Mouse (Mus musculus): ENCODE measurements around the gene Fopnl. TPM values are rescaled to one million over a fixed set of nuclear protein-coding genes. Genes with fewer than 3 reads are reported as not detected.

The Fopnl gene
- 45.6 and 59.1 TPM in 2 replicates for polyA plus RNA-seq (2011; ENCODE audit: insufficient read depth, insufficient read length, low replicate concordance, missing spikeins)

GRCm38 (mm10) chr16:14316884-14317876 is at the start of gene Fopnl:
Gene Fopnl (minus strand): TSS chr16:14317405.
- under 1% methylated on average over 51 of the region's 51 CpGs for WGBS
- H3K4me1 ChIP-seq (ENCODE audit: control insufficient read depth, insufficient read depth, low read length) = no peaks in the 10 kb centered on the region
- peak; percentile 78 for TF ChIP-seq POLR2A (IDR thresholded peaks at IDR 0.05; ENCODE audit: borderline replicate concordance, control insufficient read depth, low read depth, low read length)
- no peak for TF ChIP-seq CTCF (IDR thresholded peaks at IDR 0.05; ENCODE audit: control insufficient read depth, insufficient read depth, low read length)
- H3K27ac ChIP-seq (ENCODE audit: control insufficient read depth, insufficient read depth, low read depth, low read length, poor library complexity) = peak within 1 kb of the TSS; percentile 77
- H3K4me3 ChIP-seq (replicated peaks; ENCODE audit: control insufficient read depth, low read depth, low read length) = peak within 1 kb of the TSS; percentile 85

DNA sequence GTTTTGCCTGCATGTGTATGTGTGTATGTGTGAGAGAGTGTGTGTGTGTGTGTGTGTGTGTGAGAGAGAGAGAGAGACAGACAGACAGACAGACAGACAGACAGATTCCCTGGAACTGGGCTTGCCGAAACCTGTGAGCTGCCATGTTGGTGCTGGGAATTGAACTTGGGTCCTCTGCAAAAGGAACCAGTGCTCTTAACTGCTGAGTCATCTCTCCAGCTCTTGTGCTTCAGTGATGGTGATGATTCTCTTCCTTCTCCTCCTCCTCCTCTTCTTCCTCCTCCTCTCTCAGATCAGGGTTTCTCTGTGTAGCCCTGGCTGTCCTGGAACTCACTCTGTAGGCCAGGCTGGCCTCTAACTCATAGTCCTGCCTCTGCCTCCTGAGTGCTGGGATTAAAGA is 48.8 kb upstream of the Fopnl start:
- Histone ChIP-seq H3K27ac (ENCODE audit: control insufficient read depth, insufficient read depth, low read depth, low read length, poor library complexity) (no peak overlapping the region), H3K4me1 (ENCODE audit: control insufficient read depth, insufficient read depth, low read length) (peaks cover 2% of the 10 kb centered on the region; the same call in 1 of the 2 replicates), H3K4me3 (replicated peaks; ENCODE audit: control insufficient read depth, low read depth, low read length) (no peak overlapping the region)
- 88% methylated on average over 1 of the region's 1 CpGs for WGBS
- TF ChIP-seq CTCF (IDR thresholded peaks at IDR 0.05; ENCODE audit: control insufficient read depth, insufficient read depth, low read length) = no peak
- TF ChIP-seq POLR2A (IDR thresholded peaks at IDR 0.05; ENCODE audit: borderline replicate concordance, control insufficient read depth, low read depth, low read length) = no peak

DNA sequence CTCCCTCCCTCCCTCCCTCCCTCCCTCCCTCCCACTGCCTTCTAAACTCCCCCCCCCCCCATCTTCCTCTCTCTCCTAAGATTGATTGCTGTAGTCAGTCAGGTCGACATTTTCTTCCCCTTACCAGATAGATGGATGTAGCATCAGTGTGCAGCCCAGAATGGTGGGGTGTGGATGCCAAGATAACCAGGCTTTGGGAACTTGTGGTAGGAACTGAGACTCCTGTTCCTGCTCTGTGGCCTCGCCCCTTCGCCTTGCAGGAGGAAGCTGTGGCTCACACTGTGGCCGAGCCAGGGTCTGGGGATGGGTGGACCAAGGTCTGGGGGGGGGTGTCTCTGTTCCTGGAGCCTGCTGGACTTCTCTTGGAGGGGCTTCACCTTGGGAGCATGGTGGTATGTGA is 48.3 kb upstream of the Fopnl start:
- H3K4me3 ChIP-seq (replicated peaks; ENCODE audit: control insufficient read depth, low read depth, low read length) = no peak overlapping the region
- no peak overlapping the region for H3K27ac ChIP-seq (ENCODE audit: control insufficient read depth, insufficient read depth, low read depth, low read length, poor library complexity)
- 5% methylated on average over 4 of the region's 4 CpGs for WGBS
- TF ChIP-seq POLR2A (IDR thresholded peaks at IDR 0.05; ENCODE audit: borderline replicate concordance, control insufficient read depth, low read depth, low read length) (no peak), CTCF (IDR thresholded peaks at IDR 0.05; ENCODE audit: control insufficient read depth, insufficient read depth, low read length) (no peak)
- H3K4me1 ChIP-seq (ENCODE audit: control insufficient read depth, insufficient read depth, low read length) = peaks cover 2% of the 10 kb centered on the region; the same call in 1 of the 2 replicates

GRCm38 (mm10) chr16:14364066-14364465 is 46.9 kb upstream of the Fopnl start:
- Histone ChIP-seq H3K4me1 (ENCODE audit: control insufficient read depth, insufficient read depth, low read length) (peaks cover 2% of the 10 kb centered on the region; the same call in 1 of the 2 replicates), H3K4me3 (replicated peaks; ENCODE audit: control insufficient read depth, low read depth, low read length) (no peak overlapping the region), H3K27ac (ENCODE audit: control insufficient read depth, insufficient read depth, low read depth, low read length, poor library complexity) (no peak overlapping the region)
- 31% methylated on average over 6 of the region's 6 CpGs for WGBS
- TF ChIP-seq POLR2A (IDR thresholded peaks at IDR 0.05; ENCODE audit: borderline replicate concordance, control insufficient read depth, low read depth, low read length) (no peak), CTCF (IDR thresholded peaks at IDR 0.05; ENCODE audit: control insufficient read depth, insufficient read depth, low read length) (no peak)

GRCm38 (mm10) chr16:14363496-14363895 is 46.3 kb upstream of the Fopnl start:
- peaks cover 2% of the 10 kb centered on the region; the same call in 1 of the 2 replicates for H3K4me1 ChIP-seq (ENCODE audit: control insufficient read depth, insufficient read depth, low read length)
- no peak overlapping the region for H3K27ac ChIP-seq (ENCODE audit: control insufficient read depth, insufficient read depth, low read depth, low read length, poor library complexity)
- no peak overlapping the region for H3K4me3 ChIP-seq (replicated peaks; ENCODE audit: control insufficient read depth, low read depth, low read length)
- WGBS = 59% methylated on average over 3 of the region's 3 CpGs
- no peak for TF ChIP-seq POLR2A (IDR thresholded peaks at IDR 0.05; ENCODE audit: borderline replicate concordance, control insufficient read depth, low read depth, low read length)
- no peak for TF ChIP-seq CTCF (IDR thresholded peaks at IDR 0.05; ENCODE audit: control insufficient read depth, insufficient read depth, low read length)

DNA sequence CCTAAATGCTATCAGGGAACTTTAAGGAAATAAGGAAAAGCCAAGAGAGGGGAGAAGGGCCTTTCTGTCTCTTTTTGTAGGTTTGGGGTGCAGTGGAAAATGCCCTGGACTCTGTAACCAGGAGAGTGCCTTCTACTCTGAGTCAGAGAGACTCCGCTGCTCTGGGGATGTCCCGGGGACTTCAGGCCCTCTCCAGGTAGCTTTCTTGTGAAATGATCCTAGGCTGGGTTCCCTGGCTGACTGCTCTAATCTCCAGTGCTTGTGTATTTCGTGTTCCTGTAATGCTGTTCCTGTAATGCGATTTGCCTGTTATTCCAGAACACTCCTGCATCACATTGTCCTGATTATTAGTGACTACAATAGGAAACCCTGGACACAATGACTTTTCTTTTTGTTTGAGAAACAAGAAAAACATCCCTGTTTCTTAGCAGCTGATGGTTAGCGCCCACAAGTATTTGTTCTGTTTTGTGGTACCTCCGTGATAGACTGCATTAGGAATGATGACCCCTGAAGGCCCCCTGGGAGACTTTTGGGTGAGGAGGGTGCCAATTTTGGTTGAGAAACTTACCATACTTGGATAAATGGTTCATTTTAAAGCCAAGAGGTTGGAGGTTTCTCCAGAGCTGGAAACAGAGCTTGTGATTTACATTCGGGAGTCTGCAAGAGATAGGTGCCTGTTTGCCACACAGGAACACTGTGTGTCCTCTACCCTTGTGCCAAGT is 45.1 kb upstream of the Fopnl start:
- no peak for TF ChIP-seq CTCF (IDR thresholded peaks at IDR 0.05; ENCODE audit: control insufficient read depth, insufficient read depth, low read length)
- no peak for TF ChIP-seq POLR2A (IDR thresholded peaks at IDR 0.05; ENCODE audit: borderline replicate concordance, control insufficient read depth, low read depth, low read length)
- 17% methylated on average over 7 of the region's 7 CpGs for WGBS
- H3K4me3 ChIP-seq (replicated peaks; ENCODE audit: control insufficient read depth, low read depth, low read length) = peak overlapping the region; percentile 71
- H3K27ac ChIP-seq (ENCODE audit: control insufficient read depth, insufficient read depth, low read depth, low read length, poor library complexity) = no peak overlapping the region
- H3K4me1 ChIP-seq (ENCODE audit: control insufficient read depth, insufficient read depth, low read length) = peaks cover 2% of the 10 kb centered on the region; the same call in 1 of the 2 replicates

DNA sequence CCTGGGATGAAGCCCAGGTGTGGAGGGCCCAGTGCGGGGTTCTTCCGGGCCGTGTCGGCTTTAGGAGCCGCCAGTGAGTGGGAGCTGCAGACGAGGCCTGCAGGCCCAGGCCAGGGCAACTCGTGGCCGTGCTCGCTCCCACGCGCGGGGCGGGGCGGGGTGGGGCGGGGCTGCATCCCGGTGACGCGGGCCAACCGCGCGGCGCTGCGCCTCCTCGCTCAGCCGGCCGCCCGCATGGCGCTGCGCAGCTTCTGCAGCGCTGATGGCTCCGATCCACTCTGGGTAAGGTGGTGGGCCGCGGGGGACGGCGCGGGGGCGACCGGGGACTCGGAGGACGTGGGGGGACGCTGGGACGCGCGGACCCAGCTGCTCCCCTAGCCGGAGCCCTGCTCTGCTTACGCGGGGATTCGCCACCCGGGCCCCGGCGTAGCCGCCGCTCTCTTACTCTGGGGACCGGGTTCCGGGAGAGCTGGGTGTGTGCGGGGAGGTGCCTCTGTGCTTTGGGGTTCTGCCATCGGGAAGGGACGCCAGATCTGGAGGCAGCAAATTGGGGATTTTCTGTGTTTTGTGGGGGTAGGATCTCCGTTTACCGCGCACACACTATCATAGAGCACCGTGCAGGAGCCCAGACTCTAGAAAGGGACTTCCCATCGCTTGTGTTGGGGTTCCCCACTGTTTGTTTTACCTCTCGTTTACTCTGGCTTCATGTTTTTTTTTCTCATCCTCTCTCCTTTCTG is 44.3 kb upstream of the Fopnl start, which contains the start of gene Abcc1:
TSS of gene Abcc1 (plus strand) at position 197 of the 737 bp plus-strand sequence.
- Histone ChIP-seq H3K27ac (ENCODE audit: control insufficient read depth, insufficient read depth, low read depth, low read length, poor library complexity) (peak within 1 kb of the TSS; percentile 11; the same call in 1 of the 2 replicates), H3K4me3 (replicated peaks; ENCODE audit: control insufficient read depth, low read depth, low read length) (peak within 1 kb of the TSS; percentile 71), H3K4me1 (ENCODE audit: control insufficient read depth, insufficient read depth, low read length) (peaks cover 2% of the 10 kb centered on the region; the same call in 1 of the 2 replicates)
- TF ChIP-seq POLR2A (IDR thresholded peaks at IDR 0.05; ENCODE audit: borderline replicate concordance, control insufficient read depth, low read depth, low read length) (no peak), CTCF (IDR thresholded peaks at IDR 0.05; ENCODE audit: control insufficient read depth, insufficient read depth, low read length) (peak; percentile 0; the same call in 1 of the 2 replicates)
- under 1% methylated on average over 64 of the region's 64 CpGs for WGBS
